Mouse (Mus musculus) pancreas, adult 10 weeks (tissue): ENCODE data around the gene Mrpl32. TPM values are rescaled to one million over a fixed set of nuclear protein-coding genes. Genes with fewer than 3 reads are reported as not detected.

Experiments used
- polyA plus RNA-seq: library from polyadenylated mRNA; stranded (reverse); fragments of 350-450 nt; fragmentation: Illumina TruSeq; extraction: RNeasy Lipid Tissue Mini Kit (QIAGEN cat#74804); gene quantifications from one replicate; pipeline ENCODE4 v1.2.3, GENCODE M21; 2015; ENCODE audit warnings: low read depth, low replicate concordance; ENCODE audit not compliant: insufficient read depth

Mrpl32 gene
- 10.2 TPM for polyA plus RNA-seq

GRCm38 (mm10) chr13:14612926-14613529, at the start of gene Mrpl32, which contains the start of gene Psma2:
TSS of gene Mrpl32 (minus strand) at chr13:14613165.
TSS of gene Psma2 (plus strand) at chr13:14613240.

GRCm38 (mm10) chr13:14629726-14630641, 17.0 kb upstream of the Mrpl32 start, which contains the start of gene AW209491:
TSS of gene AW209491 (plus strand) at chr13:14630154.

Other genes starting within 250 kb of the Mrpl32 start
- not detected for gene Hecw1, start 89.9 kb downstream of the Mrpl32 start, polyA plus RNA-seq
- gene Psma2, start 75 bp upstream of the Mrpl32 start, polyA plus RNA-seq = 16.6 TPM
- 3.3 TPM for gene AW209491, start 17.0 kb upstream of the Mrpl32 start, polyA plus RNA-seq